Comparison of ENCODE assay signal across 8 mouse cellular contexts in the genomic region with DNA sequence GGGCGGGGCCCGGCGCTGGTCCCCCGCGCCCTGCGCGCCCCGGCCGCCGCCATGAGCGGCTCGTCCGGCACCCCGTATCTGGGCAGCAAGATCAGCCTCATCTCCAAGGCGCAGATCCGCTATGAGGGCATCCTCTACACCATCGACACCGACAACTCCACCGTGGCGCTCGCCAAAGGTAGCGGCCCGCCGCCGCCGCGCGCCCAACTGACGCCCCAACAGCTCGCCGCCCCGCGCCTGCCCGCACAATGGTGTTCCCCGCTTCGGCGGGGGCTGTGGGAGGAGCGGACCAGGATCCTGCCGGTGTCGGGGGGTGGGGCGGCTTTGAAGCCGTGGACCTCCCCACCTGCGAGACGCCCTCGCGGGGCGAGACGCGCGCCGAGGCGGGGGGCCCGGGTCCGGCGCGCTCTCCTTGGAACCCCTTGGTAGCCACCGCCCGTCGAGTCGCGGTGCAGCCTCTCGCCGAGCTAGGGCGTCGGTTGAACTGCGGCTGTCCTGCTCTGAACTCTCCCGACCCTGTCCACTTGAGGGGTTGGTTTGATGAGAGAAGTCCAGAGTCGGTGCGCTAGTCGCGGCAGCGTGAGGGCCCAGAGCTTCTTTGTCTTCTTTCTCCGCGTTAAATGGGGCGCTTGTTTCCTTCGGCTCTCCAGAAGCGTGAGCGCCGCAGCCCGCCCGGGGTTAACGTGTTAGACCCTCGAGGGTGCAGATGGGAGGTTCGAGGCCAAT. TPM values are rescaled to one million over a fixed set of nuclear protein-coding genes. Genes with fewer than 3 reads are reported as not detected.
DNase-seq lines count a peak whose midpoint lies in the region; ATAC-seq and TF ChIP-seq lines count a peak whose summit lies in the region.

No protein-coding gene starts in this region.

- H3K4me3 ChIP-seq in G1E (ENCODE audit: low read depth, low read length): peak overlapping the region; percentile 90
- H3K4me3 ChIP-seq in cortical plate, adult 2 months (ENCODE audit: insufficient read depth, low read length): peak overlapping the region; percentile 89
- peak overlapping the region; percentile 82 for H3K4me3 ChIP-seq in heart, embryonic 15.5 days
- peak overlapping the region; percentile 84 for H3K4me3 ChIP-seq in stomach, postnatal 0 days (ENCODE audit: low read depth, low read length)

- H3K9me3 ChIP-seq in G1E (replicated peaks): no peaks in the 10 kb centered on the region
- H3K9me3 ChIP-seq in heart, embryonic 15.5 days (replicated peaks): no peaks in the 10 kb centered on the region
- H3K9me3 ChIP-seq in stomach, postnatal 0 days (ENCODE audit: control insufficient read depth, low read length): no peaks in the 10 kb centered on the region

- H3K4me2 ChIP-seq in heart, embryonic 15.5 days: peak overlapping the region; percentile 72
- peak overlapping the region; percentile 99 for H3K4me2 ChIP-seq in stomach, postnatal 0 days (replicated peaks; ENCODE audit: low read depth)

- 0 out of 2 replicates have a peak, but pooled peaks have one; percentile 5 for ATAC-seq in G1E (ENCODE audit: extremely low read depth, insufficient number of reproducible peaks, low FRiP score, poor library complexity, severe bottlenecking)
- ATAC-seq in heart, embryonic 15.5 days (replicated peaks; ENCODE audit: insufficient number of reproducible peaks, insufficient read depth, low FRiP score, low read depth): no peak; the same call in none of the 2 replicates
- ATAC-seq in stomach, postnatal 0 days (ENCODE audit: low FRiP score, low TSS enrichment): peak; percentile 10

- peak; percentile 59 for DNase-seq in gastrocnemius, postnatal 10 days
- DNase-seq in gastrocnemius, adult 18-20 months (ENCODE audit: low spot score): no peak
- DNase-seq in G1E (ENCODE audit: low spot score): peak; percentile 48
- DNase-seq in layer of hippocampus, adult 9-11 months: peak; percentile 59
- peak; percentile 28 for DNase-seq in mesoderm, embryonic 11.5 days (ENCODE audit: low read depth, low spot score)
- peak; percentile 56 for DNase-seq in stomach, postnatal 0 days (ENCODE audit: low spot score)

- no peak for TF ChIP-seq EP300 in stomach, postnatal 0 days (optimal IDR thresholded peaks at IDR 0.05)

- peak overlapping the region; percentile 94 for H3K27ac ChIP-seq in cortical plate, adult 2 months (ENCODE audit: insufficient read depth, low read length)
- peak overlapping the region; percentile 91 for H3K27ac ChIP-seq in heart, embryonic 15.5 days
- H3K27ac ChIP-seq in stomach, postnatal 0 days (replicated peaks): peak overlapping the region; percentile 93

- 1% methylated on average over 84 of the region's 84 CpGs for WGBS in heart, embryonic 15.5 days
- 1% methylated on average over 58 of the region's 84 CpGs for WGBS in stomach, postnatal 0 days

- no peak for TF ChIP-seq CTCF in G1E (IDR thresholded peaks at IDR 0.05; ENCODE audit: low read depth, low read length)
- no peak for TF ChIP-seq CTCF in cortical plate, adult 2 months (IDR thresholded peaks at IDR 0.05; ENCODE audit: extremely low read depth, insufficient read depth, low read length)
- TF ChIP-seq CTCF in stomach, postnatal 0 days (IDR thresholded peaks at IDR 0.05; ENCODE audit: low read depth): no peak

- H3K27me3 ChIP-seq in G1E (ENCODE audit: insufficient read depth, low read length): peaks cover 33% of the 10 kb centered on the region
- peaks cover 8% of the 10 kb centered on the region; the same call in 1 of the 2 replicates for H3K27me3 ChIP-seq in heart, embryonic 15.5 days
- no peaks in the 10 kb centered on the region for H3K27me3 ChIP-seq in stomach, postnatal 0 days (ENCODE audit: control insufficient read depth, insufficient read depth, low read length)

- H3K36me3 ChIP-seq in G1E (replicated peaks): peaks cover 41% of the 10 kb centered on the region
- peaks cover 8% of the 10 kb centered on the region for H3K36me3 ChIP-seq in heart, embryonic 15.5 days
- no peaks in the 10 kb centered on the region; the same call in 1 of the 2 replicates for H3K36me3 ChIP-seq in stomach, postnatal 0 days (ENCODE audit: control insufficient read depth, insufficient read depth, low read length)

- H3K4me1 ChIP-seq in G1E (ENCODE audit: insufficient read depth, low read depth, low read length): peaks cover 52% of the 10 kb centered on the region
- peaks cover 14% of the 10 kb centered on the region for H3K4me1 ChIP-seq in cortical plate, adult 2 months (ENCODE audit: control insufficient read depth, insufficient read depth, low read length)
- peaks cover 38% of the 10 kb centered on the region for H3K4me1 ChIP-seq in heart, embryonic 15.5 days (replicated peaks)
- no peaks in the 10 kb centered on the region; the same call in none of the 2 replicates for H3K4me1 ChIP-seq in stomach, postnatal 0 days (replicated peaks; ENCODE audit: control insufficient read depth, insufficient read depth)

- TF ChIP-seq POLR2A in cortical plate, adult 2 months (IDR thresholded peaks at IDR 0.05; ENCODE audit: extremely low read depth, insufficient read depth, low read length): no peak

- peak overlapping the region; percentile 91 for H3K9ac ChIP-seq in heart, embryonic 15.5 days
- peak overlapping the region; percentile 84 for H3K9ac ChIP-seq in stomach, postnatal 0 days (ENCODE audit: low read length)

RNA-seq across cellular contexts. Expression of a gene that starts 0.5 kb away (rescaled TPM):
- 10 to 100 TPM; 44.1 to 46.2 TPM for total RNA-seq in gastrocnemius, postnatal 10 days (2021)
- total RNA-seq in gastrocnemius, adult 18-20 months (2021): 10 to 100 TPM; 44.0 to 47.6 TPM
- total RNA-seq in G1E (2014; fragmentation: Nextera tagmentation): 19.9 and 27.5 TPM in 2 replicates
- total RNA-seq in G1E (2017): 39.2 and 41.1 TPM in 2 replicates
- 44.4 and 57.6 TPM in 2 replicates for polyA plus RNA-seq in G1E (2012)
- polyA plus RNA-seq in cortical plate, adult 2 months (2012; rRNA removed): 78.0 and 80.6 TPM in 2 replicates
- 5.5 and 6.3 TPM in 2 replicates for polyA plus RNA-seq in heart, embryonic 15.5 days (2015; fragmentation: Nextera tagmentation; extraction: Ambion mirVana)
- polyA plus RNA-seq in stomach, postnatal 0 days (2015; fragmentation: Nextera tagmentation; extraction: Ambion mirVana): 3.8 and 3.9 TPM in 2 replicates

RNA-seq across cellular contexts. Expression of a gene that starts 16.9 kb away (rescaled TPM):
- total RNA-seq in gastrocnemius, postnatal 10 days (2021): 100 to 1,000 TPM; 169 to 170 TPM
- 100 to 1,000 TPM; 147 to 149 TPM for total RNA-seq in gastrocnemius, adult 18-20 months (2021)
- 144 and 148 TPM in 2 replicates for total RNA-seq in G1E (2014; fragmentation: Nextera tagmentation)
- total RNA-seq in G1E (2017): 305 TPM in 2 replicates
- polyA plus RNA-seq in G1E (2012): 81.2 and 94.1 TPM in 2 replicates
- polyA plus RNA-seq in cortical plate, adult 2 months (2012; rRNA removed): 211 and 215 TPM in 2 replicates
- polyA plus RNA-seq in heart, embryonic 15.5 days (2015; fragmentation: Nextera tagmentation; extraction: Ambion mirVana): 347 and 368 TPM in 2 replicates
- 469 and 490 TPM in 2 replicates for polyA plus RNA-seq in stomach, postnatal 0 days (2015; fragmentation: Nextera tagmentation; extraction: Ambion mirVana)

RNA-seq across cellular contexts. Expression of a gene that starts 17.0 kb away (rescaled TPM):
- total RNA-seq in gastrocnemius, postnatal 10 days (2021): 1 to 10 TPM; 2.8 to 3.6 TPM
- 1 to 10 TPM; 1.8 to 2.0 TPM for total RNA-seq in gastrocnemius, adult 18-20 months (2021)
- total RNA-seq in G1E (2014; fragmentation: Nextera tagmentation) (3.7 and 4.3 TPM in 2 replicates), G1E (2017) (3.9 and 4.2 TPM in 2 replicates)
- 2.4 and 2.5 TPM in 2 replicates for polyA plus RNA-seq in G1E (2012)
- 30.9 and 33.8 TPM in 2 replicates for polyA plus RNA-seq in cortical plate, adult 2 months (2012; rRNA removed)
- 2.5 and 4.1 TPM in 2 replicates for polyA plus RNA-seq in heart, embryonic 15.5 days (2015; fragmentation: Nextera tagmentation; extraction: Ambion mirVana)
- 1.4 TPM in 2 replicates for polyA plus RNA-seq in stomach, postnatal 0 days (2015; fragmentation: Nextera tagmentation; extraction: Ambion mirVana)

RNA-seq across cellular contexts. Expression of a gene that starts 45.1 kb away (rescaled TPM):
- 10 to 100 TPM; 10.4 to 12.1 TPM for total RNA-seq in gastrocnemius, postnatal 10 days (2021)
- total RNA-seq in gastrocnemius, adult 18-20 months (2021): 10 to 100 TPM; 15.0 to 15.3 TPM
- total RNA-seq in G1E (2014; fragmentation: Nextera tagmentation) (11.0 and 12.3 TPM in 2 replicates), G1E (2017) (21.7 and 24.8 TPM in 2 replicates)
- 12.9 and 14.8 TPM in 2 replicates for polyA plus RNA-seq in G1E (2012)
- 27.4 and 28.4 TPM in 2 replicates for polyA plus RNA-seq in cortical plate, adult 2 months (2012; rRNA removed)
- polyA plus RNA-seq in heart, embryonic 15.5 days (2015; fragmentation: Nextera tagmentation; extraction: Ambion mirVana): 24.4 and 25.8 TPM in 2 replicates
- 13.9 and 14.0 TPM in 2 replicates for polyA plus RNA-seq in stomach, postnatal 0 days (2015; fragmentation: Nextera tagmentation; extraction: Ambion mirVana)

RNA-seq across cellular contexts. Expression of a gene that starts 48.9 kb away (rescaled TPM):
- total RNA-seq in gastrocnemius, postnatal 10 days (2021): 10 to 100 TPM in 1 of 2 experiments, 1 to 10 TPM in 1; 9.9 to 13.3 TPM
- 1 to 10 TPM; 7.7 to 8.3 TPM for total RNA-seq in gastrocnemius, adult 18-20 months (2021)
- total RNA-seq in G1E (2014; fragmentation: Nextera tagmentation) (37.3 and 45.7 TPM in 2 replicates), G1E (2017) (9.3 and 14.2 TPM in 2 replicates)
- polyA plus RNA-seq in G1E (2012): 29.3 and 32.3 TPM in 2 replicates
- 10.9 and 11.0 TPM in 2 replicates for polyA plus RNA-seq in cortical plate, adult 2 months (2012; rRNA removed)
- polyA plus RNA-seq in heart, embryonic 15.5 days (2015; fragmentation: Nextera tagmentation; extraction: Ambion mirVana): 1.9 and 2.1 TPM in 2 replicates
- polyA plus RNA-seq in stomach, postnatal 0 days (2015; fragmentation: Nextera tagmentation; extraction: Ambion mirVana): 2.1 TPM in 2 replicates
